12 mouse cellular contexts compared by ENCODE assay signal in genomic region chr19:47282050-47282454, GRCm38 (mm10).
DNase-seq lines count a peak whose midpoint lies in the region; ATAC-seq and TF ChIP-seq lines count a peak whose summit lies in the region.
"Had no signal": no experiment of that assay in that cellular context is flagged by ENCODE, and none has a peak within 500 bp of the region (broad histone marks: within the 10 kb centered on the region; RNA-seq: fewer than 3 reads in every experiment).

No protein-coding gene starts in this region.

- ATAC-seq in limb, embryonic 12.5 days (ENCODE audit: insufficient number of reproducible peaks, insufficient read depth, low FRiP score, low TSS enrichment, low read depth): no peak
- peak; percentile 67 for ATAC-seq in kidney, postnatal 0 days (replicated peaks; ENCODE audit: low FRiP score, low read depth)
- no peak for ATAC-seq in erythroblast, adult 5-6 weeks (replicated peaks; ENCODE audit: low FRiP score, poor library complexity, severe bottlenecking)

- no peak for DNase-seq in limb, embryonic 10.5 days (ENCODE audit: low spot score)
- peak; percentile 77 for DNase-seq in adipocyte (ENCODE audit: low spot score)
- DNase-seq in fibroblast of lung, adult 2 months (ENCODE audit: low read depth): peak; percentile 82
- peak; percentile 73 for DNase-seq in kidney, postnatal 0 days (ENCODE audit: low spot score)
- no peak for DNase-seq in B cell, adult 2 months
- no peak for DNase-seq in embryo, embryonic 10 days (ENCODE audit: low spot score)
- DNase-seq: cerebellum, adult 18-20 months; thymus, postnatal 36 days had no signal

- no peak overlapping the region for H3K27ac ChIP-seq in limb, embryonic 12.5 days
- no peak overlapping the region for H3K27ac ChIP-seq in limb, embryonic 10.5 days
- H3K27ac ChIP-seq in kidney, postnatal 0 days: peak overlapping the region; percentile 87
- H3K27ac ChIP-seq: forebrain, embryonic 12.5 days; macrophage had no signal

- TF ChIP-seq CTCF in kidney, postnatal 0 days (IDR thresholded peaks at IDR 0.05; ENCODE audit: low read depth): no peak

- H3K4me1 ChIP-seq in limb, embryonic 12.5 days (replicated peaks): 0 out of 2 replicates have a peak, but pooled peaks cover 7% of the 10 kb centered on the region
- peaks cover 10% of the 10 kb centered on the region for H3K4me1 ChIP-seq in limb, embryonic 10.5 days
- peaks cover 29% of the 10 kb centered on the region for H3K4me1 ChIP-seq in kidney, postnatal 0 days (replicated peaks; ENCODE audit: insufficient read depth, low read length)

- H3K9ac ChIP-seq in limb, embryonic 12.5 days (replicated peaks): 0 out of 2 replicates have a peak overlapping the region, but pooled peaks have one; percentile 8
- H3K9ac ChIP-seq in kidney, postnatal 0 days (ENCODE audit: low read depth, low read length): no peak overlapping the region
- H3K9ac ChIP-seq: forebrain, embryonic 12.5 days had no signal

- peaks cover 100% of the 10 kb centered on the region for H3K36me3 ChIP-seq in limb, embryonic 12.5 days
- H3K36me3 ChIP-seq in limb, embryonic 10.5 days: peaks cover 100% of the 10 kb centered on the region
- peaks cover 34% of the 10 kb centered on the region for H3K36me3 ChIP-seq in kidney, postnatal 0 days (ENCODE audit: insufficient read depth, low read length)

- no peaks in the 10 kb centered on the region for H3K27me3 ChIP-seq in limb, embryonic 12.5 days
- no peaks in the 10 kb centered on the region for H3K27me3 ChIP-seq in limb, embryonic 10.5 days (ENCODE audit: low read depth, poor library complexity, severe bottlenecking)
- H3K27me3 ChIP-seq in kidney, postnatal 0 days (ENCODE audit: insufficient read depth, low read length): no peaks in the 10 kb centered on the region
- H3K27me3 ChIP-seq: forebrain, embryonic 12.5 days had no signal

- H3K4me2 ChIP-seq in limb, embryonic 12.5 days: no peak overlapping the region
- no peak overlapping the region for H3K4me2 ChIP-seq in kidney, postnatal 0 days (ENCODE audit: low read length)
- H3K4me2 ChIP-seq: forebrain, embryonic 12.5 days had no signal

- WGBS in limb, embryonic 12.5 days: 86% methylated on average over 6 of the region's 6 CpGs
- WGBS in limb, embryonic 10.5 days: 85% methylated on average over 6 of the region's 6 CpGs
- WGBS in kidney, postnatal 0 days: 63% methylated on average over 6 of the region's 6 CpGs

- no peaks in the 10 kb centered on the region for H3K9me3 ChIP-seq in limb, embryonic 12.5 days
- H3K9me3 ChIP-seq in limb, embryonic 10.5 days (replicated peaks): no peaks in the 10 kb centered on the region
- no peaks in the 10 kb centered on the region for H3K9me3 ChIP-seq in kidney, postnatal 0 days (replicated peaks; ENCODE audit: low read length)
- H3K9me3 ChIP-seq: forebrain, embryonic 12.5 days had no signal

- H3K4me3 ChIP-seq in limb, embryonic 12.5 days (replicated peaks): no peak overlapping the region
- no peak overlapping the region for H3K4me3 ChIP-seq in limb, embryonic 10.5 days
- H3K4me3 ChIP-seq in kidney, postnatal 0 days (replicated peaks; ENCODE audit: low read depth, low read length): no peak overlapping the region
- H3K4me3 ChIP-seq: forebrain, embryonic 12.5 days had no signal

Comparison
In these comparisons a context has a peak if more than half of its experiments do, and no peak if none do; other contexts are left out.
1. DNase-seq: peak in adipocyte (single experiment), fibroblast of lung, adult 2 months (single experiment) and kidney, postnatal 0 days (single experiment); none in limb, embryonic 10.5 days (single experiment), B cell, adult 2 months (0 of 2) and embryo, embryonic 10 days (single experiment).